Mouse (Mus musculus) forebrain, embryonic 12.5 days (tissue): ENCODE measurements around the gene Gm11114. TPM values are rescaled to one million over a fixed set of nuclear protein-coding genes. Genes with fewer than 3 reads are reported as not detected.
A peak's percentile ranks its signal among the peaks of the same experiment; 100 is the strongest.

Source experiments
- ATAC-seq: fragments of 200-750 bp; cut with Nextera tagmentation; 2 replicates; pipeline ENCODE4 v1.8.0; 2017; ENCODE audit warnings: moderate TSS enrichment; ENCODE audit not compliant: low FRiP score
- H3K27ac ChIP-seq: fragments of 300-500 bp; sonication (generic); 2 replicates; pipeline ENCODE4 v1.5.1; 2016; ENCODE audit warnings: mild to moderate bottlenecking
- H3K27me3 ChIP-seq: fragments of 300-500 bp; sonication (generic); 2 replicates; pipeline ENCODE4 v1.6.1; 2016; ENCODE audit warnings: mild to moderate bottlenecking
- H3K36me3 ChIP-seq: fragments of 300-500 bp; sonication (generic); replicated peaks from 2 replicates; pipeline ENCODE4 v1.6.1; 2016; ENCODE audit warnings: mild to moderate bottlenecking
- H3K4me1 ChIP-seq: fragments of 300-500 bp; sonication (generic); 2 replicates; pipeline ENCODE4 v1.6.1; 2016
- H3K4me2 ChIP-seq: fragments of 300-500 bp; sonication (generic); 2 replicates; pipeline ENCODE4 v1.6.1; 2016; ENCODE audit warnings: mild to moderate bottlenecking, moderate library complexity
- H3K4me3 ChIP-seq: fragments of 300-500 bp; sonication (generic); replicated peaks from 2 replicates; pipeline ENCODE4 v1.5.1; 2016; ENCODE audit warnings: mild to moderate bottlenecking
- H3K9ac ChIP-seq: fragments of 300-500 bp; sonication (generic); 2 replicates; pipeline ENCODE4 v1.6.1; 2016; ENCODE audit warnings: mild to moderate bottlenecking
- H3K9me3 ChIP-seq: fragments of 300-500 bp; sonication (generic); 2 replicates; pipeline ENCODE4 v1.6.1; 2016
- WGBS: fragments of 180-500 bp; shearing (Covaris S2); methylation state at CpG from one replicate; pipeline ENCODE4 v1.1.7; 2016; 5-methylcytosine and 5-hydroxymethylcytosine counted together
- polyA plus RNA-seq: library from polyadenylated mRNA; unstranded; fragments of >200 nt; fragmentation: Nextera tagmentation; extraction: Ambion mirVana; gene quantifications from 2 replicates; pipeline ENCODE4 v1.2.1, GENCODE M21; 2016

Gm11114 gene
- polyA plus RNA-seq, 1 experiment from 2014 or later = not detected

GRCm38 (mm10) chr9:85328259-85328658, 15.7 kb downstream of the Gm11114 start:
- Histone ChIP-seq H3K4me3 (peak overlapping the region; percentile 72), H3K4me2 (peak overlapping the region; percentile 90), H3K9me3 (no peaks in the 10 kb centered on the region), H3K36me3 (no peaks in the 10 kb centered on the region), H3K27ac (0 out of 2 replicates have a peak overlapping the region, but pooled peaks have one; percentile 25), H3K27me3 (peaks cover 33% of the 10 kb centered on the region), H3K9ac (peak overlapping the region; percentile 58), H3K4me1 (peaks cover 6% of the 10 kb centered on the region)
- WGBS = 2% methylated on average over 16 of the region's 16 CpGs
- peak; percentile 56 for ATAC-seq

- H3K9ac ChIP-seq = no peak overlapping the region
- H3K4me3 ChIP-seq = no peak overlapping the region
- ATAC-seq = no peak
- no peak overlapping the region for H3K4me2 ChIP-seq
- whole genome bisulfite sequencing = 76% methylated on average over 2 of the region's 2 CpGs
- H3K36me3 ChIP-seq = no peaks in the 10 kb centered on the region
- peaks cover 7% of the 10 kb centered on the region for H3K27me3 ChIP-seq
- no peaks in the 10 kb centered on the region; the same call in 1 of the 2 replicates for H3K4me1 ChIP-seq
- H3K9me3 ChIP-seq = no peaks in the 10 kb centered on the region
- H3K27ac ChIP-seq = no peak overlapping the region
Measured at GRCm38 (mm10) chr9:85331521-85331920, 18.9 kb downstream of the Gm11114 start.

GRCm38 (mm10) chr9:85336046-85336445, 23.5 kb downstream of the Gm11114 start:
- 88% methylated on average over 7 of the region's 7 CpGs for WGBS
- Histone ChIP-seq H3K27ac (no peak overlapping the region), H3K4me3 (no peak overlapping the region), H3K9ac (no peak overlapping the region), H3K9me3 (no peaks in the 10 kb centered on the region), H3K4me2 (no peak overlapping the region), H3K4me1 (no peaks in the 10 kb centered on the region), H3K27me3 (no peaks in the 10 kb centered on the region), H3K36me3 (no peaks in the 10 kb centered on the region)
- no peak for ATAC-seq

GRCm38 (mm10) chr9:85340303-85340702, 27.7 kb downstream of the Gm11114 start:
- H3K27me3 ChIP-seq = no peaks in the 10 kb centered on the region
- H3K4me2 ChIP-seq = no peak overlapping the region
- no peaks in the 10 kb centered on the region for H3K36me3 ChIP-seq
- no peak for ATAC-seq
- no peak overlapping the region for H3K27ac ChIP-seq
- H3K4me3 ChIP-seq = no peak overlapping the region
- H3K9ac ChIP-seq = no peak overlapping the region
- no peaks in the 10 kb centered on the region for H3K4me1 ChIP-seq
- H3K9me3 ChIP-seq = no peaks in the 10 kb centered on the region
- WGBS = 71% methylated on average over 3 of the region's 3 CpGs

GRCm38 (mm10) chr9:85342892-85343785, 30.6 kb downstream of the Gm11114 start:
- no peak overlapping the region for H3K9ac ChIP-seq
- no peaks in the 10 kb centered on the region for H3K4me1 ChIP-seq
- H3K36me3 ChIP-seq = no peaks in the 10 kb centered on the region
- WGBS = 85% methylated on average over 8 of the region's 8 CpGs
- H3K4me2 ChIP-seq = no peak overlapping the region
- H3K27ac ChIP-seq = no peak overlapping the region
- H3K27me3 ChIP-seq = no peaks in the 10 kb centered on the region
- no peak overlapping the region for H3K4me3 ChIP-seq
- ATAC-seq = no peak
- no peaks in the 10 kb centered on the region for H3K9me3 ChIP-seq

- H3K9me3 ChIP-seq = no peaks in the 10 kb centered on the region
- no peaks in the 10 kb centered on the region for H3K4me1 ChIP-seq
- no peaks in the 10 kb centered on the region for H3K27me3 ChIP-seq
- no peak overlapping the region for H3K27ac ChIP-seq
- H3K36me3 ChIP-seq = no peaks in the 10 kb centered on the region
- 88% methylated on average over 10 of the region's 10 CpGs for WGBS
- no peak overlapping the region for H3K4me3 ChIP-seq
- ATAC-seq = no peak
- H3K4me2 ChIP-seq = no peak overlapping the region
- no peak overlapping the region for H3K9ac ChIP-seq
Measured at GRCm38 (mm10) chr9:85347823-85348523, 35.4 kb downstream of the Gm11114 start.

- Histone ChIP-seq H3K9ac (no peak overlapping the region), H3K9me3 (no peaks in the 10 kb centered on the region), H3K4me2 (no peak overlapping the region), H3K4me3 (no peak overlapping the region), H3K36me3 (no peaks in the 10 kb centered on the region), H3K27ac (no peak overlapping the region), H3K27me3 (no peaks in the 10 kb centered on the region), H3K4me1 (no peaks in the 10 kb centered on the region)
- 56% methylated on average over 5 of the region's 5 CpGs for WGBS
- no peak for ATAC-seq
Measured at GRCm38 (mm10) chr9:85355559-85355958, 43.0 kb downstream of the Gm11114 start.

- H3K4me3 ChIP-seq = no peak overlapping the region
- H3K9ac ChIP-seq = no peak overlapping the region
- H3K9me3 ChIP-seq = no peaks in the 10 kb centered on the region
- WGBS = 91% methylated on average over 7 of the region's 7 CpGs
- H3K36me3 ChIP-seq = no peaks in the 10 kb centered on the region
- ATAC-seq = no peak
- H3K4me1 ChIP-seq = no peaks in the 10 kb centered on the region
- no peak overlapping the region for H3K27ac ChIP-seq
- H3K27me3 ChIP-seq = no peaks in the 10 kb centered on the region
- no peak overlapping the region for H3K4me2 ChIP-seq
Measured at GRCm38 (mm10) chr9:85357154-85357860, 44.7 kb downstream of the Gm11114 start.

Other genes starting within 250 kb of the Gm11114 start
- gene Tent5a, start 14.6 kb downstream of the Gm11114 start, polyA plus RNA-seq = 3.8 and 4.6 TPM in 2 replicates